Mouse (Mus musculus): Measurements from ENCODE around the gene Grk6. TPM values are rescaled to one million over a fixed set of nuclear protein-coding genes. Genes with fewer than 3 reads are reported as not detected.
A peak's percentile ranks its signal among the peaks of the same experiment; 100 is the strongest.

Grk6 gene
- polyA plus RNA-seq, 1 experiment from 2014 or later, result 38.5 TPM

GRCm38 (mm10) chr13:55412643-55413307, 32.1 kb upstream of the Grk6 start:
- 75% methylated on average over 13 of the region's 13 CpGs for WGBS
- no peak overlapping the region for H3K4me3 ChIP-seq
- ATAC-seq (ENCODE audit: low read depth), result no peak
- H3K9ac ChIP-seq, result no peak overlapping the region
- no peak overlapping the region for H3K4me2 ChIP-seq
- H3K4me1 ChIP-seq (replicated peaks), result peaks cover 9% of the 10 kb centered on the region
- no peak overlapping the region for H3K27ac ChIP-seq (replicated peaks)
- H3K36me3 ChIP-seq, result no peaks in the 10 kb centered on the region
- no peaks in the 10 kb centered on the region for H3K9me3 ChIP-seq
- peaks cover 34% of the 10 kb centered on the region for H3K27me3 ChIP-seq

- no peak for ATAC-seq (ENCODE audit: low read depth)
- H3K27ac ChIP-seq (replicated peaks), result no peak overlapping the region
- H3K4me1 ChIP-seq (replicated peaks), result peaks cover 11% of the 10 kb centered on the region
These were observed 31.5 kb upstream of the Grk6 start for GRCm38 (mm10) chr13:55413333-55413732.

GRCm38 (mm10) chr13:55414743-55415380, 30.0 kb upstream of the Grk6 start, which contains the start of gene Pfn3:
Gene Pfn3, minus strand, starts transcription at chr13:55415232.
- WGBS, result 9% methylated on average over 41 of the region's 41 CpGs
- peak; percentile 62 for ATAC-seq (ENCODE audit: low read depth)
- Histone ChIP-seq H3K4me1 (replicated peaks) (peaks cover 11% of the 10 kb centered on the region), H3K27me3 (peaks cover 53% of the 10 kb centered on the region), H3K27ac (replicated peaks) (no peak within 1 kb of the TSS), H3K9me3 (no peaks in the 10 kb centered on the region), H3K9ac (peak within 1 kb of the TSS; percentile 72), H3K4me2 (peak within 1 kb of the TSS; percentile 67), H3K4me3 (peak within 1 kb of the TSS; percentile 41), H3K36me3 (no peaks in the 10 kb centered on the region)

More at GRCm38 (mm10) chr13:55413333-55413732, 31.5 kb upstream of the Grk6 start:
- Histone ChIP-seq H3K9ac (no peak overlapping the region), H3K4me3 (no peak overlapping the region), H3K36me3 (no peaks in the 10 kb centered on the region), H3K9me3 (no peaks in the 10 kb centered on the region), H3K27me3 (peaks cover 37% of the 10 kb centered on the region), H3K4me2 (no peak overlapping the region)
- 79% methylated on average over 12 of the region's 12 CpGs for WGBS

- Histone ChIP-seq H3K27me3 (peaks cover 77% of the 10 kb centered on the region), H3K4me1 (replicated peaks) (peaks cover 28% of the 10 kb centered on the region), H3K27ac (replicated peaks) (no peak overlapping the region), H3K36me3 (no peaks in the 10 kb centered on the region), H3K9me3 (no peaks in the 10 kb centered on the region), H3K4me3 (no peak overlapping the region), H3K4me2 (peak overlapping the region; percentile 34), H3K9ac (0 out of 2 replicates have a peak overlapping the region, but pooled peaks have one; percentile 43)
- ATAC-seq (ENCODE audit: low read depth), result peak; percentile 38; the same call in 1 of the 2 replicates
- 12% methylated on average over 12 of the region's 12 CpGs for WGBS
These were observed 26.9 kb upstream of the Grk6 start for GRCm38 (mm10) chr13:55418004-55418403.

GRCm38 (mm10) chr13:55419142-55419541, 25.7 kb upstream of the Grk6 start:
- Histone ChIP-seq H3K27ac (replicated peaks) (no peak overlapping the region), H3K9ac (no peak overlapping the region), H3K27me3 (peaks cover 66% of the 10 kb centered on the region), H3K4me3 (no peak overlapping the region), H3K36me3 (no peaks in the 10 kb centered on the region), H3K4me2 (no peak overlapping the region), H3K4me1 (replicated peaks) (peaks cover 28% of the 10 kb centered on the region), H3K9me3 (no peaks in the 10 kb centered on the region)
- no peak for ATAC-seq (ENCODE audit: low read depth)
- WGBS, result 73% methylated on average over 5 of the region's 5 CpGs

- Histone ChIP-seq H3K27ac (replicated peaks) (no peak overlapping the region), H3K27me3 (peaks cover 59% of the 10 kb centered on the region), H3K36me3 (no peaks in the 10 kb centered on the region), H3K4me1 (replicated peaks) (peaks cover 19% of the 10 kb centered on the region), H3K9ac (no peak overlapping the region), H3K9me3 (no peaks in the 10 kb centered on the region), H3K4me2 (peak overlapping the region; percentile 47), H3K4me3 (peak overlapping the region; percentile 14; the same call in 1 of the 2 replicates)
- ATAC-seq (ENCODE audit: low read depth), result peak; percentile 29; the same call in 1 of the 2 replicates
- WGBS, result 30% methylated on average over 51 of the region's 51 CpGs
These were observed 24.6 kb upstream of the Grk6 start for GRCm38 (mm10) chr13:55420018-55420932.

GRCm38 (mm10) chr13:55420933-55421800, 23.7 kb upstream of the Grk6 start:
- Histone ChIP-seq H3K9me3 (no peaks in the 10 kb centered on the region), H3K4me2 (peak overlapping the region; percentile 47), H3K36me3 (no peaks in the 10 kb centered on the region), H3K27ac (replicated peaks) (no peak overlapping the region), H3K27me3 (peaks cover 59% of the 10 kb centered on the region), H3K9ac (0 out of 2 replicates have a peak overlapping the region, but pooled peaks have one; percentile 45), H3K4me3 (peak overlapping the region; percentile 14; the same call in 1 of the 2 replicates), H3K4me1 (replicated peaks) (peaks cover 19% of the 10 kb centered on the region)
- ATAC-seq (ENCODE audit: low read depth), result peak; percentile 75
- 15% methylated on average over 35 of the region's 35 CpGs for WGBS

- Histone ChIP-seq H3K9ac (no peak within 1 kb of the TSS), H3K4me1 (replicated peaks) (peaks cover under 1% of the 10 kb centered on the region; the same call in 1 of the 2 replicates), H3K9me3 (no peaks in the 10 kb centered on the region), H3K4me2 (no peak within 1 kb of the TSS), H3K27me3 (peaks cover 18% of the 10 kb centered on the region), H3K27ac (replicated peaks) (no peak within 1 kb of the TSS), H3K4me3 (no peak within 1 kb of the TSS), H3K36me3 (no peaks in the 10 kb centered on the region)
- 93% methylated on average over 10 of the region's 10 CpGs for WGBS
- no peak for ATAC-seq (ENCODE audit: low read depth)
These were observed 18.3 kb upstream of the Grk6 start, which contains the start of gene F12 for GRCm38 (mm10) chr13:55426613-55427012. Gene F12, minus strand, starts transcription at chr13:55426793.

- no peak overlapping the region for H3K4me2 ChIP-seq
These were observed 15.5 kb upstream of the Grk6 start for GRCm38 (mm10) chr13:55429226-55429888.

GRCm38 (mm10) chr13:55430566-55430965, 14.3 kb upstream of the Grk6 start:
- Histone ChIP-seq H3K9ac (no peak overlapping the region), H3K27ac (replicated peaks) (no peak overlapping the region), H3K4me2 (no peak overlapping the region), H3K9me3 (no peaks in the 10 kb centered on the region; the same call in 1 of the 2 replicates), H3K4me3 (no peak overlapping the region), H3K36me3 (no peaks in the 10 kb centered on the region), H3K4me1 (replicated peaks) (no peaks in the 10 kb centered on the region), H3K27me3 (peaks cover 5% of the 10 kb centered on the region; the same call in 1 of the 2 replicates)
- 74% methylated on average over 2 of the region's 2 CpGs for WGBS
- no peak for ATAC-seq (ENCODE audit: low read depth)

More at GRCm38 (mm10) chr13:55429226-55429888, 15.5 kb upstream of the Grk6 start:
- Histone ChIP-seq H3K27me3 (peaks cover 5% of the 10 kb centered on the region; the same call in 1 of the 2 replicates), H3K36me3 (no peaks in the 10 kb centered on the region), H3K4me3 (no peak overlapping the region), H3K9me3 (no peaks in the 10 kb centered on the region; the same call in 1 of the 2 replicates), H3K27ac (replicated peaks) (no peak overlapping the region), H3K4me1 (replicated peaks) (no peaks in the 10 kb centered on the region), H3K9ac (no peak overlapping the region)
- 78% methylated on average over 12 of the region's 12 CpGs for WGBS
- ATAC-seq (ENCODE audit: low read depth), result no peak

Measured in neural tube, embryonic 13.5 days (tissue).